Mouse (Mus musculus) testis, adult 2 months (tissue): ENCODE results near the gene Osgin1.

Source experiments
- CTCF ChIP-seq: fragments of 200-500 bp; IDR thresholded peaks from 2 replicates; pipeline ENCODE4 v1.5.1; 2012; ENCODE audit warnings: low read depth, mild to moderate bottlenecking, inconsistent platforms, low read length, moderate library complexity; ENCODE audit not compliant: control insufficient read depth, insufficient read depth, insufficient replicate concordance
- POLR2A ChIP-seq: fragments of 200-500 bp; IDR thresholded peaks from 2 replicates; pipeline ENCODE4 v1.6.1; 2012; ENCODE audit warnings: low read depth, mild to moderate bottlenecking, inconsistent platforms, low read length, moderate library complexity; ENCODE audit not compliant: control insufficient read depth

- no peak for TF ChIP-seq CTCF
- no peak for TF ChIP-seq POLR2A
Observed at GRCm38 (mm10) chr8:119400122-119400671, 33.7 kb upstream of the Osgin1 start.
